Mouse (Mus musculus): Measurements from ENCODE around the gene Mapk8. TPM values are rescaled to one million over a fixed set of nuclear protein-coding genes. Genes with fewer than 3 reads are reported as not detected.
"Not testable (repeated sequence)": the region's sequence is repeated elsewhere in the genome, so short reads cannot be mapped to it uniquely, and the experiment has no call there.

Gene Mapk8
- 10 to 100 TPM; 33.2 to 39.7 TPM for total RNA-seq (2021)
- long read RNA-seq, experiment 1, partial matches to known transcripts = 0 of 1 reads
- long read RNA-seq, experiment 1, other reads (novel, unspliced or antisense) = 1 of 1 reads
- long read RNA-seq, experiment 2 = 0 reads

GRCm38 (mm10) chr14:33447027-33447569 is at the start of gene Mapk8:
Mapk8 (minus strand) TSS chr14:33447158.
- peak; percentile 98 to 99 for DNase-seq (ENCODE audit: low spot score in 2 of 2)

DNA sequence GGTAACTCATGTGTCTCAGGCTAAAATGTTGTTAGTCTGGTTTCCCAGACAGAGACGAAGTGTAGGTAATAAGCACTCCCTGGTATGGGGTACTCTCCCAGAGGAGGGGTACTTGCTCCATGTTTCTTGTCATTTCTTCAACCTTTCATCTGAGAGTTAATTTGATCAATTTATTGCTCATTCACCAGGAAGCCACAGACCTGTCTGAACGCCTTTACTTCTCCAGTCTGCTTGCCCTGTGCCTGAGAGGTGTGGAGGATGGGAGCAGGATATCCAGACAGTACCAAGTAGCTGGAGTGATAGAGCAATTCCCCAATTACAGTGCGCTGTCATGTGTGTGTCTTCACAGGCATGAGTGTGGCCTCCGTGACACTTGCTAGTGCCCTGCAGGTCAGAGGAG is 48.3 kb upstream of the Mapk8 start:
- DNase-seq (ENCODE audit: low spot score in 2 of 2) = no peak

- DNase-seq (ENCODE audit: low spot score in 2 of 2) = no peak
These were observed 41.0 kb upstream of the Mapk8 start for GRCm38 (mm10) chr14:33487805-33488550.

GRCm38 (mm10) chr14:33481991-33482390 is 35.0 kb upstream of the Mapk8 start:
- DNase-seq (ENCODE audit: low spot score in 2 of 2) = no peak

DNA sequence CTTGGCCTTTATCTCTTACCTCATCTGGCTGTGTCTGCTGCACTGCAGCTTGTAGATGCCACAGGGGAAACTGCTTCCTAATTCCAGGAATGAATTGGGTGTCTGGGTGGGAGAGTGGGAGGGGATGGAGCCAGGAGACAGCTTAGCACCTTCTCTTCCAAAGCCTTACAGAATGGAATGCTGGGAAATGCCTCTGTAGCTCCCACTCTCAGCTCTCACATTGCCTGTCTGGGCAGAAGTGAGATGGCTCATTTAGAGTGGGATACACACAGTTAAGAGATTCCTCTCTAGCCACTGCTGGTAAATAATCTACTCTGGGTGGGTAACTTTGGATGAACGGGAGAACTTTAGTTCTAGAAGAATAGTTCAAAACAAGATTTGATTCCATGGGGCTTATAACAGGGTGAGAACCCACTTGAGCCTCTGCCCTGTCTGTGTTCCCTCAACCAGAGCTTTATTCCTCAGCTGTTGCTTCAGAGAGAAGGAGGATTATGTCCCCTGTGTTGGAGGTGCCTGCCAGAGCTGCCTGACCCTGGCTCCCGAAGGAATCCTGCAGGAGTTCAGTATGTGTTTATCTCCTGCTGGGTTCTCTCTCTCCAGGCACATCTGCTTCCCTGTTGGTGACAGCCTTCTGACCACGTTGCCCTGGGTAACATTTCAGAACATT is 29.3 kb upstream of the Mapk8 start:
- DNase-seq (ENCODE audit: low spot score in 2 of 2) = no peak

DNA sequence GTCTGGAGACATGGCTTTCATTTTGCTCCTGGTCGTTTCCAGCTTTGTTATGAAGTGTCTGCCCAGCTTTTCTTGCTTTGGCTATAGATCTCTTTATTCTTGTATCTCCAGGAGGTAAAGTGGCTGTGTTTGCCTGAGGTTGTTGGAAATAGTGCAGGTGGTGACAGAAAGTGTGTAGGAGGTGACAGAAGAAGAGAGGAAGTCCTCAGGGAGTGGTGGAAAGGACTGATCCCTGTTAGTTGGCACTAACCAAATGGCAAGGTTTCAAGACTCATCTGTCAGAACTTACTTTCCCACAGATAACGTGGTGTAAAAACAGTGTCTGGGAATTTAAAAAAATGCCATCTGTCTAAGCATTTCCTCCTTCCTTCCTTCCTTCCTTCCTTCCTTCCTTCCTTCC is 27.5 kb upstream of the Mapk8 start:
- no peak for DNase-seq (ENCODE audit: low spot score in 2 of 2)

DNA sequence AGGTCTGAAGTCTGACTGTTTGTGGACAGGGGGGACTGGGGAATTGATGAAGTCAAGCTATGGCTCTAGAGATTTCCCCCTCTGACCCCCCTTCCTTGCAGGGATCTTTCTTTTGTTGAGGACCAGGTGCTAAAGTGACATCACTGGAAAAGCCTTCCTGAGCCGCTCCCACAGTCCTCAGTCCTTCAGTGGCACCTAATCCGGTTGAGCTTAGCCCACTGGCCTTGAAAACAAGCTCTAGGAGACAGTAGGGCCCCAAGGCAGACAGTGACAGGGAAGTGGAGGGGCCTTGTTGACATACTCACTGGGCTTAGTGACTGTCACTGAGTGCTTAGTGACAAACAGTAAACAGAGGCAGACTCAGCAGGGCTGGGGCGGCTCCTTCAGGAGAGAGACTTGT is 24.4 kb upstream of the Mapk8 start, which contains the start of gene Frmpd2:
Gene Frmpd2, plus strand, starts transcription at position 366 of the 400 bp plus-strand sequence.
- DNase-seq (ENCODE audit: low spot score in 2 of 2) = no peak

DNA sequence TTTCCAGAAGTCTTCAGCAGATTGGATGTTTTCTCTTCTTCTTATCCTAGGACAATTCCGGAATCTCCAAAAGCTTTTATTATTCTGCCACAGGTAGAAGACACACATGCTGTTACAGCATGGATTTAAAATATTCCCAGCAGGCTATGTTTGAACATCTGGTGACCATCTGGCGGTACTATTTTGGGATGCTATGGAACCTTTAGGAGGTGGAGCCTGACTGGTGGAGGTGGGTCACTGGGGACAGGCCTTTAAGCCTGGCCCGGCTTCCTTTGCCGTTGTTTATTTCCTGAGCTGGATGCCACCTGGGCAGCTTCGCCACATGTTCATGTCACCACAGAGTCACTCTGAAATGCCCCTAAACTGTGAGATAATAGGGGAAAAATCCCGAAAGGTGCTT is 20.8 kb upstream of the Mapk8 start:
- DNase-seq (ENCODE audit: low spot score in 2 of 2) = no peak

- no peak for DNase-seq (ENCODE audit: low spot score in 2 of 2)
These were observed 16.7 kb upstream of the Mapk8 start for GRCm38 (mm10) chr14:33463658-33464057.

DNA sequence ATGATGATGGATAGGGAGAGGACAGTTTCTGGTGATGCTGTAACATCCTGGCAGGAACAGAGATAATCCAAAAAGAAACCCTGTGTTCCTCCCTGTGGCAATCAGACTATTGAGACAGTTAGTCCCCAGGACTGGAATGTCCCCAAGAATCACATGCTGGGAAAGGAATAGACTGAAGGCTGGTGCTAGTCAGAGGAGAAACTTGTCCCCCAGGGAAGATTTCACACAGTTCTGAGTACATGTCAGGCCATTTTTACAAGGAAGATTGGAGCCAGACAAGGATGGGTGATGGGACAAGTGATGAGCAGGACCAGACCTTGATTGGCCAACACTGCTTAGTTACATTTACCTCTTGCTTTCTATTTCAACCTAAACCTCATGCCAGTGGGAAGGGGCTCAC is 3.4 kb upstream of the Mapk8 start:
- DNase-seq (ENCODE audit: low spot score in 2 of 2) = no peak

- DNase-seq (ENCODE audit: low spot score in 2 of 2) = no peak
These were observed 2.4 kb upstream of the Mapk8 start for GRCm38 (mm10) chr14:33449296-33449840.

GRCm38 (mm10) chr14:33448276-33448675 is 1.3 kb upstream of the Mapk8 start:
- DNase-seq (ENCODE audit: low spot score in 2 of 2) = no peak

GRCm38 (mm10) chr14:33446561-33447023 is 366 bp downstream of the Mapk8 start:
- no peak for DNase-seq (ENCODE audit: low spot score in 2 of 2)

- DNase-seq (ENCODE audit: low spot score in 2 of 2) = no peak
These were observed 996 bp downstream of the Mapk8 start for GRCm38 (mm10) chr14:33445962-33446361.

DNA sequence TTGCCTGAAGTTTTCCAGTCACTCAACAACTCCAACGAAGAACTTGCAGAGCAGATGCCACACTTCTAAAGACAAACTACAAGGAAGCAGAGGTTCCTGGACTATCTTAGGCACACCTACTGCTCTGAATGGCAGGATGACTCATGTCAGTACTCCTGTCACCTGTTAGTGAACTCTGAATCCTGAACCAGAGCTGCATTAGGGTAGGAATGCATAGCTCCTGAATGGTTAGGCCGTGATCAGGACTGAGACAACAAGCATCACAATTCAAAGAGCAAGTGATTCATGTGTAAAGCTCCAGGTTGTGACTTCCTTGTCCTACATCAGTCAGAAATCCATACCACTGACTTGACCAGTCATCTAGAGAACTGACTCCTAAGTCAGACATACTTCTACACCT is 3.2 kb downstream of the Mapk8 start:
- no peak for DNase-seq (ENCODE audit: low spot score in 2 of 2)

GRCm38 (mm10) chr14:33432485-33432884 is 14.5 kb downstream of the Mapk8 start:
- not testable (repeated sequence) for DNase-seq (ENCODE audit: low spot score in 2 of 2)

DNA sequence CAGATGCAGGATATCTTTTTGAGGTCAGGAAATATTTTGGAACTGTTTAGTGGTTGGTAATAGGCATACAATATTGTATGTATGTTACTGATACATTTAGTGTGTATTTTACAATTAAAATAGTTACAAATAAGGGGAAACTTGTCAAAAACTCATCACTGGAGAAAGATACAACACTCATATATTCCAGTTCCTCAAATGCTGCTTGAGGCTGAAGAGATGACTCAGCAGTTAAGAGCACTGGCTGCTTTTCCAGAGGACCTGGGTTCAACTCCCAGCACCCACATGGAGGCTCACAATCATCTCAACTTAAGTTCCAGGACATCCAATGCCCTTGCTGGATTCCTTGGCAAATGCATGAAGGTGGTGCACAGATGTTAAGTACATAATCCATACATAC is 22.8 kb downstream of the Mapk8 start:
- no peak for DNase-seq (ENCODE audit: low spot score in 2 of 2)

GRCm38 (mm10) chr14:33423003-33423402 is 24.0 kb downstream of the Mapk8 start:
- no peak for DNase-seq (ENCODE audit: low spot score in 2 of 2)

DNA sequence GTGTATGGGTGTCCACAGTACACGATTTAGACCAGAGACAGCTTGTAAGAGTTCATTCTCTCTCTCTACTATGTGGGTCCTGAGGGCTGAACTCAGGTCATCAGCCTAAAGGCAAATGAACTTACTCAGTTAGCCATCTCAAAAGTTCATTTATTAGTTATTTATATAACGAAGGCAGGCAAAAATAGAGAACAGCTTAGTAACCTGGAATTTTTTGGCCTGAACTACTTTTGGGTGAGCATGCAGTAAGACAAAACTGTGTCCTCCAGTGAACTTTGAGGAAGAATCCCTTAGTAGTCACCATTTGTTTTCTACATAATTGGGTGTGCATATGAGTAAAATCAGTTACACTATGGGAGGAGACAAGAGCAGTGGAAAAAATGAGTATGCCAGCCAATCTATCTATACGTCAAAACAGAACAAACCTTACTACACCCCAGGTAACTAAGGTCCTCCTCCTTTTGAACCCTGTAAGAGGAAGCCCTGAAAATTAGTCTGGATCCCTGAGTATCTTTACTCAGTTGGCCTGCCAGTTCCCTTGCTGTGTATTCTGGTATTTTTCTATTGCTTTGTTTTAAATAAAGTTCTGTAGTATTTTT is 28.5 kb downstream of the Mapk8 start:
- no peak for DNase-seq (ENCODE audit: low spot score in 2 of 2)

- DNase-seq (ENCODE audit: low spot score in 2 of 2) = no peak
These were observed 31.2 kb downstream of the Mapk8 start for GRCm38 (mm10) chr14:33415746-33416145.

GRCm38 (mm10) chr14:33402331-33402730 is 44.6 kb downstream of the Mapk8 start:
- DNase-seq (ENCODE audit: low spot score in 2 of 2) = no peak

Data from gastrocnemius, postnatal 4 days (tissue).